Mouse (Mus musculus) midbrain, postnatal 0 days (tissue): ENCODE measurements at regions not wholly inside any gene's neighbourhood (a gene's known extent, or its start where the extent isn't known, plus 50 kb on each side); places are given as distances from the start of the nearest gene placed in this dataset.

Experiments
- ATAC-seq: fragments of 200-750 bp; cut with Nextera tagmentation; 2 replicates; pipeline ENCODE4 v1.8.0; 2017; ENCODE audit warnings: moderate number of reproducible peaks, mild to moderate bottlenecking, moderate TSS enrichment, moderate library complexity; ENCODE audit not compliant: low FRiP score
- DNase-seq: peaks from one replicate; pipeline ENCODE4 v3.0.0-alpha.2; 2015; ENCODE audit warnings: low spot score
- H3K27ac ChIP-seq: fragments of 300-500 bp; sonication (generic); 2 replicates; pipeline ENCODE4 v1.5.1; 2014; ENCODE audit warnings: low read depth, mild to moderate bottlenecking, low read length, mixed read lengths
- H3K27me3 ChIP-seq: fragments of 300-500 bp; sonication (generic); 2 replicates; pipeline ENCODE4 v1.6.1; 2014; ENCODE audit warnings: low read length, control low read depth, mixed read lengths; ENCODE audit not compliant: insufficient read depth
- H3K36me3 ChIP-seq: fragments of 300-500 bp; sonication (generic); 2 replicates; pipeline ENCODE4 v1.6.1; 2014; ENCODE audit warnings: low read length, control low read depth, mixed read lengths; ENCODE audit not compliant: insufficient read depth
- H3K4me1 ChIP-seq: fragments of 300-500 bp; sonication (generic); 2 replicates; pipeline ENCODE4 v1.6.1; 2014; ENCODE audit warnings: mild to moderate bottlenecking, control low read depth, antibody characterized with exemption, low read length, mixed read lengths; ENCODE audit not compliant: insufficient read depth
- H3K4me2 ChIP-seq: fragments of 300-500 bp; sonication (generic); 2 replicates; pipeline ENCODE4 v1.6.1; 2014; ENCODE audit warnings: low read depth, mild to moderate bottlenecking, low read length, mixed read lengths; ENCODE audit not compliant: poor library complexity, severe bottlenecking
- H3K4me3 ChIP-seq: fragments of 300-500 bp; sonication (generic); 2 replicates; pipeline ENCODE4 v1.5.1; 2014; ENCODE audit warnings: low read depth, mild to moderate bottlenecking, low read length, moderate library complexity
- H3K9ac ChIP-seq: fragments of 300-500 bp; sonication (generic); replicated peaks from 2 replicates; pipeline ENCODE4 v1.6.1; 2014; ENCODE audit warnings: mild to moderate bottlenecking, low read length, moderate library complexity, mixed read lengths; ENCODE audit not compliant: poor library complexity, severe bottlenecking
- H3K9me3 ChIP-seq: fragments of 300-500 bp; sonication (generic); 2 replicates; pipeline ENCODE4 v1.6.1; 2016; ENCODE audit warnings: low read length, control low read depth
- CTCF ChIP-seq: IDR thresholded peaks from 2 replicates; pipeline ENCODE4 v1.5.1; 2016; ENCODE audit warnings: antibody characterized with exemption, mild to moderate bottlenecking
- WGBS: fragments of 180-500 bp; shearing (Covaris S2); extraction: QIAGEN DNeasy Blood & Tissue Kit; methylation state at CpG from one replicate; pipeline ENCODE4 v1.1.7; 2014; 5-methylcytosine and 5-hydroxymethylcytosine counted together

- ATAC-seq, result no peak
- no peak overlapping the region for H3K9ac ChIP-seq
- H3K27ac ChIP-seq, result no peak overlapping the region
- H3K36me3 ChIP-seq, result no peaks in the 10 kb centered on the region
- no peak for TF ChIP-seq CTCF
- no peaks in the 10 kb centered on the region for H3K27me3 ChIP-seq
- DNase-seq, result no peak
- no peak overlapping the region for H3K4me3 ChIP-seq
- 70% methylated on average over 6 of the region's 6 CpGs for WGBS
- H3K9me3 ChIP-seq, result no peaks in the 10 kb centered on the region
- no peaks in the 10 kb centered on the region for H3K4me1 ChIP-seq
- H3K4me2 ChIP-seq, result no peak overlapping the region
Measured at GRCm38 (mm10) chr2:61384467-61384866, 193.9 kb upstream of the Tank start.

DNA sequence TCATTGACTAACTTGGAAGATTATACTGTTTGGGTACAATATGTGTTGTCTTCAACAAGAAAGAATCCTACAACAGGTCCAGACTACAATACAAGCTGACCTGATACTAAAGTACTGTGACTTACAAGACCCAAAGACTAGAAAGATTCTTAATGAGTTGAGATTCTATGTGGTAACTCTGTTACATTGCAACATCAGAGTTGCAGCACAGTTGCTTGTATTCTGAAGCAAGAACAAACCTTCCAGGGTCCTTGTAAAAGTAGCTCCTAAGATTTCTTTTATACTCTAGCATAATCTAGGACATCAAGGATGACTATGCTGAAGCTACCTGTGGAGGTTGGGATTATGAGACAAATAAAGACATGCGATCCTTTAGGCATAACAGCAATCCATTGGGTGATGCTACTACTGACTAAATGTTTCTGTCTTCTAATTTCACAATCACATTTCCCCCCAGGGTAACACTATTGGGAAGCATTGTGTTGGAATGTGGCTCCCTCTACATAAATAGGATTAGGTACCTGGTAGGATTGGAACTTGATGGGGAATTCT lies 194.6 kb upstream of the Tank start:
- no peaks in the 10 kb centered on the region for H3K36me3 ChIP-seq
- DNase-seq (no peak), ATAC-seq (no peak)
- no peaks in the 10 kb centered on the region for H3K9me3 ChIP-seq
- H3K4me2 ChIP-seq, result no peak overlapping the region
- no peak overlapping the region for H3K9ac ChIP-seq
- WGBS, result 100% methylated on average over 1 of the region's 1 CpGs
- TF ChIP-seq CTCF, result no peak
- no peak overlapping the region for H3K27ac ChIP-seq
- H3K4me1 ChIP-seq, result no peaks in the 10 kb centered on the region
- no peak overlapping the region for H3K4me3 ChIP-seq
- H3K27me3 ChIP-seq, result no peaks in the 10 kb centered on the region

DNA sequence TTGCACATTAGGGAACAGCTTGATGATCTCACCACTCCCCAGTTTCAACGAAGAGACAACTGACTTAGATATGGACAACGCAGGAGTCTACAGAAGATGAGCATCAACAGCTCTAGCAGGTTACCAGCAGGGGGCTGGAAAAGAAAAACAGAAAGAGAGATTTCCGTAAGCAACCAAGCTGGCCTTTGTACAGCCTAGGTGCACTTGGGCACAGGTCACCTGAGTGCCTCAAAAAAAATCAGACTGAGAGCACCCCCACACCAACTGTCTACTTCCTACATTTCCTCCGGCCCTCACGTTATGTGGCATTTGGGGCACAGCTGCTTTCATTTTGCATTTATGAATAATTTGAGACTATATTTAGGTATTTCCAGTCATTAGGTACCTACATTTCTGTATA lies 199.3 kb upstream of the Tank start:
- Histone ChIP-seq H3K4me3 (no peak overlapping the region), H3K9ac (no peak overlapping the region), H3K9me3 (no peaks in the 10 kb centered on the region), H3K4me1 (no peaks in the 10 kb centered on the region), H3K4me2 (no peak overlapping the region), H3K27me3 (no peaks in the 10 kb centered on the region), H3K36me3 (no peaks in the 10 kb centered on the region), H3K27ac (no peak overlapping the region)
- ATAC-seq, result no peak
- WGBS, result 82% methylated on average over 5 of the region's 5 CpGs
- no peak for DNase-seq
- peak; percentile 35 for TF ChIP-seq CTCF

GRCm38 (mm10) chr2:61378297-61378696 lies 200.1 kb upstream of the Tank start:
- no peak overlapping the region for H3K9ac ChIP-seq
- H3K27me3 ChIP-seq, result no peaks in the 10 kb centered on the region
- DNase-seq, result no peak
- no peaks in the 10 kb centered on the region for H3K36me3 ChIP-seq
- no peak overlapping the region for H3K27ac ChIP-seq
- H3K9me3 ChIP-seq, result no peaks in the 10 kb centered on the region
- TF ChIP-seq CTCF, result no peak
- H3K4me1 ChIP-seq, result no peaks in the 10 kb centered on the region
- no peak overlapping the region for H3K4me3 ChIP-seq
- 90% methylated on average over 5 of the region's 5 CpGs for WGBS
- no peak overlapping the region for H3K4me2 ChIP-seq
- no peak for ATAC-seq

- no peak for DNase-seq
- H3K4me3 ChIP-seq, result no peak overlapping the region
- H3K27me3 ChIP-seq, result no peaks in the 10 kb centered on the region
- no peak for ATAC-seq
- H3K4me2 ChIP-seq, result no peak overlapping the region
- no peaks in the 10 kb centered on the region for H3K36me3 ChIP-seq
- H3K9ac ChIP-seq, result no peak overlapping the region
- WGBS, result 89% methylated on average over 8 of the region's 8 CpGs
- TF ChIP-seq CTCF, result no peak
- no peaks in the 10 kb centered on the region for H3K9me3 ChIP-seq
- no peak overlapping the region for H3K27ac ChIP-seq
- no peaks in the 10 kb centered on the region for H3K4me1 ChIP-seq
Measured at GRCm38 (mm10) chr2:61377756-61378155, 200.6 kb upstream of the Tank start.

- no peaks in the 10 kb centered on the region for H3K9me3 ChIP-seq
- no peaks in the 10 kb centered on the region for H3K36me3 ChIP-seq
- DNase-seq (no peak), ATAC-seq (no peak)
- H3K27me3 ChIP-seq, result no peaks in the 10 kb centered on the region
- WGBS, result 98% methylated on average over 4 of the region's 4 CpGs
- H3K4me2 ChIP-seq, result no peak overlapping the region
- H3K9ac ChIP-seq, result no peak overlapping the region
- no peak overlapping the region for H3K4me3 ChIP-seq
- no peak overlapping the region for H3K27ac ChIP-seq
- TF ChIP-seq CTCF, result no peak
- H3K4me1 ChIP-seq, result no peaks in the 10 kb centered on the region
Measured at GRCm38 (mm10) chr2:61362606-61363005, 215.8 kb upstream of the Tank start.
